Mouse (Mus musculus): Measurements from ENCODE around the gene Large1. TPM values are rescaled to one million over a fixed set of nuclear protein-coding genes. Genes with fewer than 3 reads are reported as not detected.
"Not testable (repeated sequence)": the region's sequence is repeated elsewhere in the genome, so short reads cannot be mapped to it uniquely, and the experiment has no call there.

Large1 gene
- polyA plus RNA-seq, 1 experiment = 7.5 TPM

GRCm38 (mm10) chr8:73161994-73162393, 191.3 kb downstream of the Large1 start:
- Histone ChIP-seq H3K4me1 (ENCODE audit: control insufficient read depth, insufficient read depth, insufficient read length, low read length) (peaks cover 6% of the 10 kb centered on the region), H3K4me3 (ENCODE audit: insufficient read depth, low read depth, low read length) (no peak overlapping the region), H3K27ac (replicated peaks; ENCODE audit: low read depth, low read length) (no peak overlapping the region)

- Histone ChIP-seq H3K27ac (replicated peaks; ENCODE audit: low read depth, low read length) (no peak overlapping the region), H3K4me1 (ENCODE audit: control insufficient read depth, insufficient read depth, insufficient read length, low read length) (peaks cover 6% of the 10 kb centered on the region), H3K4me3 (ENCODE audit: insufficient read depth, low read depth, low read length) (no peak overlapping the region)
Observed at GRCm38 (mm10) chr8:73161564-73161963, 191.8 kb downstream of the Large1 start.

GRCm38 (mm10) chr8:73160945-73161344, 192.4 kb downstream of the Large1 start:
- Histone ChIP-seq H3K4me1 (ENCODE audit: control insufficient read depth, insufficient read depth, insufficient read length, low read length) (peaks cover 6% of the 10 kb centered on the region), H3K4me3 (ENCODE audit: insufficient read depth, low read depth, low read length) (no peak overlapping the region), H3K27ac (replicated peaks; ENCODE audit: low read depth, low read length) (no peak overlapping the region)

- no peaks in the 10 kb centered on the region for H3K4me1 ChIP-seq (ENCODE audit: control insufficient read depth, insufficient read depth, insufficient read length, low read length)
- H3K4me3 ChIP-seq (ENCODE audit: insufficient read depth, low read depth, low read length) = no peak overlapping the region
- H3K27ac ChIP-seq (replicated peaks; ENCODE audit: low read depth, low read length) = no peak overlapping the region
Observed at GRCm38 (mm10) chr8:73147236-73147635, 206.1 kb downstream of the Large1 start.

- no peak overlapping the region for H3K27ac ChIP-seq (replicated peaks; ENCODE audit: low read depth, low read length)
- no peak overlapping the region for H3K4me3 ChIP-seq (ENCODE audit: insufficient read depth, low read depth, low read length)
- H3K4me1 ChIP-seq (ENCODE audit: control insufficient read depth, insufficient read depth, insufficient read length, low read length) = no peaks in the 10 kb centered on the region
Observed at GRCm38 (mm10) chr8:73142660-73143395, 210.5 kb downstream of the Large1 start.

- H3K27ac ChIP-seq (replicated peaks; ENCODE audit: low read depth, low read length) = no peak overlapping the region
- H3K4me1 ChIP-seq (ENCODE audit: control insufficient read depth, insufficient read depth, insufficient read length, low read length) = no peaks in the 10 kb centered on the region
- H3K4me3 ChIP-seq (ENCODE audit: insufficient read depth, low read depth, low read length) = no peak overlapping the region
Observed at GRCm38 (mm10) chr8:73135397-73135796, 217.9 kb downstream of the Large1 start.

GRCm38 (mm10) chr8:73132080-73132479, 221.3 kb downstream of the Large1 start:
- Histone ChIP-seq H3K4me1 (ENCODE audit: control insufficient read depth, insufficient read depth, insufficient read length, low read length) (no peaks in the 10 kb centered on the region), H3K4me3 (ENCODE audit: insufficient read depth, low read depth, low read length) (no peak overlapping the region), H3K27ac (replicated peaks; ENCODE audit: low read depth, low read length) (no peak overlapping the region)

GRCm38 (mm10) chr8:73123864-73124499, 229.4 kb downstream of the Large1 start:
- no peak overlapping the region for H3K27ac ChIP-seq (replicated peaks; ENCODE audit: low read depth, low read length)
- H3K4me3 ChIP-seq (ENCODE audit: insufficient read depth, low read depth, low read length) = no peak overlapping the region
- H3K4me1 ChIP-seq (ENCODE audit: control insufficient read depth, insufficient read depth, insufficient read length, low read length) = no peaks in the 10 kb centered on the region

- H3K4me3 ChIP-seq (ENCODE audit: insufficient read depth, low read depth, low read length) = no peak overlapping the region
- no peaks in the 10 kb centered on the region for H3K4me1 ChIP-seq (ENCODE audit: control insufficient read depth, insufficient read depth, insufficient read length, low read length)
- H3K27ac ChIP-seq (replicated peaks; ENCODE audit: low read depth, low read length) = no peak overlapping the region
Observed at GRCm38 (mm10) chr8:73112332-73112895, 240.9 kb downstream of the Large1 start.

GRCm38 (mm10) chr8:73104089-73104488, 249.3 kb downstream of the Large1 start:
- H3K27ac ChIP-seq (replicated peaks; ENCODE audit: low read depth, low read length) = no peak overlapping the region
- no peak overlapping the region for H3K4me3 ChIP-seq (ENCODE audit: insufficient read depth, low read depth, low read length)
- no peaks in the 10 kb centered on the region for H3K4me1 ChIP-seq (ENCODE audit: control insufficient read depth, insufficient read depth, insufficient read length, low read length)

GRCm38 (mm10) chr8:73101069-73101468, 252.3 kb downstream of the Large1 start:
- H3K4me1 ChIP-seq (ENCODE audit: control insufficient read depth, insufficient read depth, insufficient read length, low read length) = no peaks in the 10 kb centered on the region
- H3K27ac ChIP-seq (replicated peaks; ENCODE audit: low read depth, low read length) = no peak overlapping the region
- no peak overlapping the region for H3K4me3 ChIP-seq (ENCODE audit: insufficient read depth, low read depth, low read length)

- H3K4me3 ChIP-seq (ENCODE audit: insufficient read depth, low read depth, low read length); H3K27ac ChIP-seq (replicated peaks; ENCODE audit: low read depth, low read length); H3K4me1 ChIP-seq (ENCODE audit: control insufficient read depth, insufficient read depth, insufficient read length, low read length): not testable (repeated sequence)
Observed at GRCm38 (mm10) chr8:73100607-73101006, 252.7 kb downstream of the Large1 start.

- no peak overlapping the region for H3K4me3 ChIP-seq (ENCODE audit: insufficient read depth, low read depth, low read length)
Observed at GRCm38 (mm10) chr8:73099542-73099941, 253.8 kb downstream of the Large1 start.

GRCm38 (mm10) chr8:73096952-73097351, 256.4 kb downstream of the Large1 start:
- Histone ChIP-seq H3K4me3 (ENCODE audit: insufficient read depth, low read depth, low read length) (no peak overlapping the region), H3K27ac (replicated peaks; ENCODE audit: low read depth, low read length) (no peak overlapping the region), H3K4me1 (ENCODE audit: control insufficient read depth, insufficient read depth, insufficient read length, low read length) (no peaks in the 10 kb centered on the region)

More at GRCm38 (mm10) chr8:73099542-73099941, 253.8 kb downstream of the Large1 start:
- no peak overlapping the region for H3K27ac ChIP-seq (replicated peaks; ENCODE audit: low read depth, low read length)
- H3K4me1 ChIP-seq (ENCODE audit: control insufficient read depth, insufficient read depth, insufficient read length, low read length) = no peaks in the 10 kb centered on the region

- H3K27ac ChIP-seq (replicated peaks; ENCODE audit: low read depth, low read length); H3K4me3 ChIP-seq (ENCODE audit: insufficient read depth, low read depth, low read length); H3K4me1 ChIP-seq (ENCODE audit: control insufficient read depth, insufficient read depth, insufficient read length, low read length): not testable (repeated sequence)
Observed at GRCm38 (mm10) chr8:73077746-73078145, 275.6 kb downstream of the Large1 start.

- no peaks in the 10 kb centered on the region for H3K4me1 ChIP-seq (ENCODE audit: control insufficient read depth, insufficient read depth, insufficient read length, low read length)
- H3K4me3 ChIP-seq (ENCODE audit: insufficient read depth, low read depth, low read length) = no peak overlapping the region
- H3K27ac ChIP-seq (replicated peaks; ENCODE audit: low read depth, low read length) = no peak overlapping the region
Observed at GRCm38 (mm10) chr8:73061410-73061809, 291.9 kb downstream of the Large1 start.

All from brown adipose tissue, adult 24 weeks (tissue).